Mouse (Mus musculus) stomach, postnatal 0 days (tissue): ENCODE measurements at regions not wholly inside any gene's neighbourhood (a gene's known extent, or its start where the extent isn't known, plus 50 kb on each side); places are given as distances from the start of the nearest gene placed in this dataset.
A peak's percentile ranks its signal among the peaks of the same experiment; 100 is the strongest.
"Not testable (repeated sequence)": the region's sequence is repeated elsewhere in the genome, so short reads cannot be mapped to it uniquely, and the experiment has no call there.

Experiments
- ATAC-seq: fragments of 200-750 bp; cut with Nextera tagmentation; 2 replicates; pipeline ENCODE4 v1.8.0; 2017; ENCODE audit not compliant: low FRiP score, low TSS enrichment
- DNase-seq: peaks from one replicate; pipeline ENCODE4 v3.0.0-alpha.2; 2016; ENCODE audit warnings: low spot score
- H3K27ac ChIP-seq: fragments of 300-500 bp; sonication (generic); replicated peaks from 2 replicates; pipeline ENCODE4 v1.5.1; 2014; ENCODE audit warnings: mild to moderate bottlenecking, control low read depth
- H3K27me3 ChIP-seq: fragments of 300-500 bp; sonication (generic); 2 replicates; pipeline ENCODE4 v1.6.1; 2014; ENCODE audit warnings: low read length; ENCODE audit not compliant: control insufficient read depth, insufficient read depth
- H3K36me3 ChIP-seq: fragments of 300-500 bp; sonication (generic); 2 replicates; pipeline ENCODE4 v1.6.1; 2014; ENCODE audit warnings: low read length, mixed read lengths; ENCODE audit not compliant: control insufficient read depth, insufficient read depth
- H3K4me1 ChIP-seq: fragments of 300-500 bp; sonication (generic); replicated peaks from 2 replicates; pipeline ENCODE4 v1.6.1; 2014; ENCODE audit warnings: antibody characterized with exemption; ENCODE audit not compliant: control insufficient read depth, insufficient read depth
- H3K4me2 ChIP-seq: fragments of 300-500 bp; sonication (generic); replicated peaks from 2 replicates; pipeline ENCODE4 v1.6.1; 2014; ENCODE audit warnings: low read depth, mild to moderate bottlenecking, control low read depth, moderate library complexity
- H3K4me3 ChIP-seq: fragments of 300-500 bp; sonication (generic); 2 replicates; pipeline ENCODE4 v1.5.1; 2014; ENCODE audit warnings: low read depth, low read length, control low read depth
- H3K9ac ChIP-seq: fragments of 300-500 bp; sonication (generic); 2 replicates; pipeline ENCODE4 v1.6.1; 2014; ENCODE audit warnings: mild to moderate bottlenecking, low read length, control low read depth, mixed read lengths
- H3K9me3 ChIP-seq: fragments of 300-500 bp; sonication (generic); 2 replicates; pipeline ENCODE4 v1.6.1; 2016; ENCODE audit warnings: low read length; ENCODE audit not compliant: control insufficient read depth
- CTCF ChIP-seq: IDR thresholded peaks from 2 replicates; pipeline ENCODE4 v1.5.1; 2016; ENCODE audit warnings: antibody characterized with exemption, low read depth, mild to moderate bottlenecking, moderate library complexity
- EP300 ChIP-seq: optimal IDR thresholded peaks from 2 replicates; pipeline ENCODE3; 2016; ENCODE audit warnings: antibody characterized with exemption
- WGBS: fragments of 180-500 bp; shearing (Covaris S2); extraction: QIAGEN DNeasy Blood & Tissue Kit; methylation state at CpG from one replicate; pipeline ENCODE4 v1.1.7; 2014; 5-methylcytosine and 5-hydroxymethylcytosine counted together

DNA sequence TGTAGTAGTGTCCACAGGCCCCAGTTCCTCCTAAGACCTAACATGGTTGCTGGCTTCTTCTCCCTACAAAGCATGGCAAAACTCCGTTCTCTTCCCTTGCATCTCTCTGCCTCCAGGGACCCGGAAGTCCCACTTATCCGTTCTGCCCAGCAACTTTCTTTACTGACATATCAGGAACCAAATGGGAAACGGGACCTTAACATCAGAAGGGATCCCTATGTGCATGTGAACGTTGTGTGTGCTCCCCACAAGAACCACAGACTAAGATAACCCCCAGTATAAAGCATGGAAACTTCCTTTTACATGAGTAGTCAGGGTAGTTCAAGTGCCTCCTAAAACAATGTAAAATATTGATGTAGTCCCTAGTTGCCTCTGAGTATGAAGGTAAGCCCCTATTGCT is 61.6 kb downstream of the Zxdb start:
- TF ChIP-seq EP300 (no peak), CTCF (no peak)
- no peak overlapping the region for H3K9ac ChIP-seq
- no peak for DNase-seq
- H3K4me3 ChIP-seq = no peak overlapping the region
- H3K4me1 ChIP-seq = no peaks in the 10 kb centered on the region
- WGBS = 74% methylated on average over 5 of the region's 5 CpGs
- H3K27me3 ChIP-seq = no peaks in the 10 kb centered on the region
- no peaks in the 10 kb centered on the region for H3K9me3 ChIP-seq
- no peak overlapping the region for H3K27ac ChIP-seq
- H3K36me3 ChIP-seq = no peaks in the 10 kb centered on the region
- no peak for ATAC-seq
- no peak overlapping the region for H3K4me2 ChIP-seq

DNA sequence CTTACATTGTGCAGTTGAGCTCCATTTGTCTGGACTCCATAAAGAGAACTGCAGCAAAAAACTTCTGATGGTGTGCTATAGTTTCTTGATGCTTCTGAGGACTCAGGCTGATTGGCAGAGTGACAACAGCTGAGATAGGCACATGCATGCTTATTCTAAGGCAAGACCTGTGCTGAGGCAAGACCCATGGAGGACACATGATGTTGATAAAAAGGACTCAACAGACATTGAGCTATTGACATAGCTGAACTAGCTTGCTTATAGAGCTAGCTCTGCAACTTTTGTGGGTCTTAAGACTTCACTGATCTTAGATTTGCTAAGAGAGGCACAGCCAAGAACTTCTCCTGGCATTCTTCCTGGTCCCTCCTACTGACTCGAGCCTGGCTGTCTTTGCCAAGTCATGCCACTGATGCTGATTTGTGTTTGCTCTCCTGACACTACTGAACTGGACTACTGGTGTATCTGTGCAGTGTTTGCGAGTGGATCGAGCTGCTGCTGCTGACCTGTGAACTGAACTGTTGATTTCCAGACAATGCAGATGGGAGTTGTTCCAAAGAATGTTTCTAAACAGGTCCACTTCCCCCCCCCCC is 64.1 kb downstream of the Zxdb start:
- 58% methylated on average over 3 of the region's 3 CpGs for WGBS
- Histone ChIP-seq H3K27ac (no peak overlapping the region), H3K9ac (no peak overlapping the region), H3K36me3 (no peaks in the 10 kb centered on the region), H3K4me3 (no peak overlapping the region), H3K4me2 (no peak overlapping the region), H3K4me1 (no peaks in the 10 kb centered on the region), H3K9me3 (no peaks in the 10 kb centered on the region), H3K27me3 (no peaks in the 10 kb centered on the region)
- no peak for DNase-seq
- no peak for ATAC-seq
- TF ChIP-seq EP300 = no peak
- no peak for TF ChIP-seq CTCF

DNA sequence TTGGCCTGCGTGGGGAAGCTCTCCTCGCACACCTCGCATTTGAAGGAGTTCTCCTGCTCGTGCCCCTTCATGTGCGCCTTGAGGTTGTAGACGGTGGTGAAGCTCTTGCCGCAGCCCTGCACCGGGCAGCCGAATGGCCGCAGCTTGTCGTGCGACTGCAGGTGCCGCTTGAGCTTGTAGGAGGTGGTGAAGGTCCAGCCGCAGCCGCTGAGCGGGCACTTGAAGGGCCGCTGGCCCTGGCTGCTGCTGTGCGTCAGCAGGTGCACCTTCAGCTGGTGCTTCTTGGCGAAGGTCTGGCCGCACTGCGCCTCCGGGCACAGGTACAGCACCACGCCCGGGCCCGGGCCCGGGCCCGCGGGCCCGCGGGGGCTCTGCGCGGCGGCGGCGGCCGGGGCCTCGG is 72.5 kb downstream of the Zxdb start:
- H3K27ac ChIP-seq, H3K4me3 ChIP-seq, DNase-seq, H3K27me3 ChIP-seq, H3K4me1 ChIP-seq, H3K4me2 ChIP-seq, H3K36me3 ChIP-seq, H3K9ac ChIP-seq, H3K9me3 ChIP-seq: not testable (repeated sequence)
- no CpG with 5 or more reads among the region's 37 CpGs for WGBS
- peak; percentile 75 for ATAC-seq

DNA sequence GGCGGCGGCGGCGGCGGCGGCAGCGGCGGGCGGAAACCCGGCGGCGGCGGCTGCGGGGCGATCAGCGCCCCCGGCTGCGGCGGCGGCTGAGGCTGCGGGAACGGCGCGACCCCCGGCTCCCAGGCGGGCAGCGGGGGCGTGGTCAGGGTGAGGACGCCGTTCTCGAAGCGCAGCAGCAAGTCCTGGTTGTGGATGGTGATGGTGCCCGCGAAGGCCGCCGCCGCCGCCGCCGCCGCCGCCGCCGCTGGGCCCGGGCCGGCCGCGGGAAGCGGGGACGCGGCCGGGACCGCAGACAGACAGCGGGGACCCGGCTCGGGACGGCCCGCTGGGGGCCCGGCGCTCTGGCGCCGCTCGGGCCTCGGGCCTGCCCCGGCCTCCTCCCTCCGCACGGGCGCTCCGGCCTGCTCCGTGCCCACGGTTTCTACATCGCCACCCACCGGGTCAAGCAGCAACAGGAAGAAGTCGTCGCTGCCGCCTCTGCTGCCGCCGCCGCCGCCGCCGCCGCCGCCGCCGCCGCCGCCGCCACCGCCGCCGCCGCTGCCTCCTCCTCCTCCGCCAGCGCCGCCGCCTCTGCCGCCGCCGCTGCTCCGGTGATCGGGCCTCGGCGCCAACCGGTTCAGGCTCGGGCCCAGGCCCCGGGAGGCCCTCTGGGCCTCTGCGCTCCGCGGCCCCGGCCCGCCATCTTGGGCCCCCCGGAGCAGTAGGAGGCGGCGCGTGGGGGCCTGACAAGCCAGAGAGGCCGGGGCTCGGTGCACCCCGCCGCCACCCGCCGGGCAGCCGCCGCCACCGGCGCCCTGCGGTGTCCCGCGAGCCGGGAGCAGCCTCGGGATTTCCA is 73.2 kb downstream of the Zxdb start:
- H3K9ac ChIP-seq, H3K36me3 ChIP-seq, H3K27me3 ChIP-seq, DNase-seq, H3K4me3 ChIP-seq, H3K27ac ChIP-seq, H3K9me3 ChIP-seq, H3K4me1 ChIP-seq, H3K4me2 ChIP-seq: not testable (repeated sequence)
- peak; percentile 57 for ATAC-seq
- WGBS = no CpG with 5 or more reads among the region's 131 CpGs

DNA sequence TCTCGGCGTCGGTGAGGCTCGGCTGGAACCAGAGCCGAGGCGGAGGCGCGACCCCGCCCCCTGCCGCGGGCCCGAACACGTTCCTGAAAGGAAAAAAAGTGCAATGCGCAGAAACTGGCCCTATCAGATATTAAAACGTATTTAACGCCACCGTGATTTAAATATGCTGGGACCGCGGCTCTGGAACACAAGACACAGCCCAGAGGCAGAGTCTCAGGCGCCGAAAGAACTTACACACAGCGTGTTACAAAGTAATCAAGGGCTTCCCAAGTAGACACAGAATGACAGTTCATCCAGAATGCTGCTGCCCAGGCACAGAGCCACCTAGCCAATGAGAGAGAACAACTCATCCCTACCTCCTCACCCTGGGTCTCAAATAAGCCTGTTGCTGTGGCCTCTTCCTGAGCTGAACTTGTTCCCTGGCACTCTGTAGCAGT is 73.8 kb downstream of the Zxdb start:
- not testable (repeated sequence) for H3K4me2 ChIP-seq, H3K4me1 ChIP-seq, H3K9ac ChIP-seq, H3K27ac ChIP-seq, H3K9me3 ChIP-seq, H3K4me3 ChIP-seq, DNase-seq, H3K27me3 ChIP-seq, H3K36me3 ChIP-seq
- no CpG with 5 or more reads among the region's 22 CpGs for WGBS
- ATAC-seq = peak; percentile 69

DNA sequence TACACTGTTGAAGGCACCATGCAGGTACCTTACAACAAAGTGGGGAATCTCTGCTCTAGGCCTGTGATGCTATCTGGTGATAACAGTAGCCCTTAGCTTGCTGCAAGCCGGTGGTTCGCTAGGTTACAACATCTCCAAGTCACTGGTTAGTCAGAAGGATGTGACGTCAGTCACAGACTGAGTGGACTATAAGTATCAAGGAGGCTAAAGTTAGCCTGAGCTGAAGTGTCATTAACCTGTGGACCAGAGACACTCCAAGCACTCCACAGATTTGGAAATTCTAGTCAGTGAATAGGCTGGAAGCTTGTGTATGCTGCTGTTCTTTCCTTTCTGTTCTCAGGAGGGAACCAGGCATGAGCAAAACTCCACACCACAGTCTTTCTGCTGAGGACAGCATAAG is 88.4 kb downstream of the Zxdb start:
- not testable (repeated sequence) for H3K9me3 ChIP-seq, H3K4me3 ChIP-seq, H3K36me3 ChIP-seq, ATAC-seq, H3K4me1 ChIP-seq, H3K4me2 ChIP-seq, DNase-seq, H3K9ac ChIP-seq, H3K27ac ChIP-seq, H3K27me3 ChIP-seq
- no CpG with 5 or more reads among the region's 3 CpGs for WGBS

DNA sequence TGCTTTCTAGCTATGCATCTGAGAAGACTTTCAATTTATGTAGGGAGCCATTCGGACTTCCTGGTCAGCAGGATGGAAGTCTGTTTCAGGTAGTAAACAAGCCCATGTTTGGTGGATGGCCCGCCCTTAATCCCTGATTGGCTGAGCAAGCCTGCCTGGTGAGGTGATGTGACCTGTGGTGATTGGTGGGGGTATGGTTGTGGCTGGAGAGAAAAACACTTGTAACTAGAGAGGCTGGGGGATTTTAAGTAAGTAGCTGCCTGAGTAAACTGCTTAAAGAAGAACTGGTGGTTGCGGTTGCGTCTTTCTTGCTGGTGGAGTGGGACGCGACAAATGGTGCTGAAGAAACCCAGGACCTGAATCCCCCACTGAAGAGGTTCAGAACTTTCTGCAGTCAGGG is 103.2 kb downstream of the Zxdb start:
- H3K9me3 ChIP-seq, DNase-seq, H3K36me3 ChIP-seq, H3K9ac ChIP-seq, H3K27me3 ChIP-seq, ATAC-seq, H3K4me1 ChIP-seq, H3K27ac ChIP-seq, H3K4me3 ChIP-seq, H3K4me2 ChIP-seq: not testable (repeated sequence)
- 94% methylated on average over 6 of the region's 6 CpGs for WGBS
